Mouse (Mus musculus) retina, postnatal 7 days (tissue): ENCODE measurements around the gene Cmc2.

Experiments
- DNase-seq: peaks from one replicate; pipeline ENCODE4 v3.0.0-alpha.2; 2012; ENCODE audit warnings: low read depth, low spot score

Cmc2 gene

DNA sequence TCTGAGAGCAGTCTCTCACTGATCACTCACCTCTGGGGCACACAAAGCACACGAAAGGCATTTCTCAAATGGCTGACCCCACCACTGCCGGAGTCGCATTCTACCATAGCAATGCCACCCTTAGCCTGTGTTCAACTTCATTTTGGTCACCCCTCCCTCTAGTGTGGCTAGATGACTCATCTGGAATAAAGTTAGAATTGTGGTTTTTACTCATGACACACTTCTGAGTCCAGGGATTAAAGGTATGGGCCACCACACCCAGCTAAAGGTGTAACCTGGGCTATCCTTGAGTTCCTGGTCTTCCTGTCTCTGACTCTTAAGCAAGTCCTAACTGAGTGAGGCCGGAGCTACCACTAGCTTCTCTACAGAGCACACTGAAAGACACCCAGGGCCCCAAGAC is 15.4 kb downstream of the Cmc2 start:
- DNase-seq: no peak

DNA sequence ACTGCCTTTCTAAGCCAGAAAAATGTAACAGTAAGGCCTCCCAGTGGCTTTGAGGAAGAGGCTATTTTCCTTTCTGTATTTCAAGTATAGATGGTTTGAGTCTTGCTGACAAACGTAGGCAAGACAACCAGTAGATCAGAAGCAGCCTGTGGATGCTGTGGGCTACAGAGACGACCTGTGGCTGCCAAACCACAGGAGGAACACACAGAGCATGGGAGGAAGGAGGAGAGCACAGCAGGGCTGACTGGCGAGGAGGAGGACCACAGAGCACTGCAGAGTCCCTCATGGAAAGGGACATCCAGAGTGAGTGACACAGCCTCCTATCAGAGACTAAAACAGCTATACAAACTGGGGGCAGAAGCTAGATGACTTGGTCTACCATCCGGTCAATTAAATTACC is 16.0 kb downstream of the Cmc2 start:
- no peak for DNase-seq

DNA sequence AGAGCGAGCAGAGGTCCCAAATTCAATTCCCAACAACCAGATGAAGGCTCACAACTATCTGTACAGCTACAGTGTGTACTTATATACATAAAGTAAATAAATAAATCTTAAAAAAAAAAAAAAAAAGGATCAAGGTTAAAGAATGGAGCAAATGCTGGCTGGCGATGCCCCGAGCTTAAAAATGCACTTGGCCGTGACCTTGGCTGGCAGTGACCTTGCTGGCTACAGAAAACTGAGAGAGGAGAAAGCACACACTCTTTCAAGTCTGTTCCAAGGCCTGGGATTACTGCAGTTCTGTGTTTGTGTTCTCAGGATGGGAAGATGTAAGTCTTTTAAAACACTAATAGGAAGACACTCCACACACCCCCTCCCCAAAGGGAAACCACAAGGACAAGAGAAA is 16.5 kb downstream of the Cmc2 start:
- no peak for DNase-seq

DNA sequence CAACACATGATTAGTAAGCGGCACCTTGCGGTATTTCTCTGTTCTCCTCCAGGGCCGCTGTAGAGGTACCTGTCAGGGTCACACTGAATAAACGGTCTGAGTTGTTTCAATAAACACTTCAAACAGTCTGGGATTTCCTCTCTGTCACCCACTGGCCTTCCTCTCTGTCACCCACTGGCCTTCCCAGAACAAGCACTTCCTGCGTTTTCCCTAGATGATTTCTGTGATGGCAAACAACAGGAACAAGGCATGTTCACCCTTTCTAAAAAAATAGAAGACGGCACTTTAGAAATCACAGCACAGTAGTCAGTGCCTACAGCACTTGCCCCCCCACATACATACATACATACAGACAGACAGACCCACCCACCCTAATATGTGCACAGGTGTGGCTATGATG is 25.7 kb downstream of the Cmc2 start:
- no peak for DNase-seq

DNA sequence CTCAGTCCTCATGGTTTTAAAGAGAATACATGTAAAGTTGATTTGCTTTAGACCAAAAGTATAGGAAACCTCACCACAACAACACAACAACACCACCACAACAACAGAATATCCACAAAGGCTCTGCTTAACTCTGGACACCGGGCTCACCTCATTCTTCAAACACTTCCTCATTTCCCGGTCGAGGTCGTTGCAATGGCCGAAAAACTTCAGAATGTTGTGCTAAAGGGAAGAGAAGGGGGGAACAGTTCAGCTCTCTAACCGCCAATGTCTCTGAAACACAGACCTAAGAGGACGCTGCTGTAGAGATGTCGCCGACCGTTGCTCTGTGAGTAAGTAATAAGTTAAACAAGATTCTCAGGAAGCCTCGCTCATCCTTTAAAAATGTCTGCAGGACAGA is 27.3 kb downstream of the Cmc2 start:
- no peak for DNase-seq

DNA sequence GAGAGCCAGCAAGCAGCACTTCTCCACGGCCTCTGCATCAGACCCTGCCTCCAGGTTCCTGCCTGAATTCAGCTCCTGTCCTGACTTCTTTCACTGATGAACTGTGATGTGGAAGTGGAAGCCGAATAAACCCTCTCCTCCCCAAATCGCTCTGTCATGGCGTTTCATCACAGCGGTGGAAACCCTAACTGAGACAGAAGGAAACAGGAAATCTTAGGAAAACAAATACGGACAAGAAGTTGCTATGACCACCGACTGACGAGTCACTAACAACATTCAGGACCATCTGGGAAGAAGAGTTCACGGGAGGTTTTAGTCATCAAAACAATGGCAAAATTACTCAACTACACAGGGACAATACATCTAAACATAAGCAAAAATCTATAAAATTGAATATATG is 28.6 kb downstream of the Cmc2 start:
- DNase-seq: no peak

DNA sequence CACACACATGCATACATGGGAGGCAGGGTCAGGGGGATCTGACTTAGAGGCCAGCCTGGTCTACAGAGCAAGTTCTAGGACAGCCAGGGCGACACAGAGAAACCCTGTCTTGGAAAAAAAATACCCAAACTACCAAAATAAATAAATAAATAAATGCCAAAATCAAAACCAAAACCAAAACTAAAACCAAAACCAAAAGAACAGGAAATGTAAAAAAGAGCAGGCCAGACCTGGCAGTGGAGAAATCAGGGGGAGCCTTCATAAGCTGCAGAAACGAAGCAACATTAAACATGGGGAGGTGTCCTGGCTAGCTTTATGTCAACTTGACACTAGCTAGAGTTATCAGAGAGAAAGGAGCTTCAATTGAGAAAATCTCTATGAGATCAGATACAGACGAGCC is 29.1 kb downstream of the Cmc2 start:
- no peak for DNase-seq

DNA sequence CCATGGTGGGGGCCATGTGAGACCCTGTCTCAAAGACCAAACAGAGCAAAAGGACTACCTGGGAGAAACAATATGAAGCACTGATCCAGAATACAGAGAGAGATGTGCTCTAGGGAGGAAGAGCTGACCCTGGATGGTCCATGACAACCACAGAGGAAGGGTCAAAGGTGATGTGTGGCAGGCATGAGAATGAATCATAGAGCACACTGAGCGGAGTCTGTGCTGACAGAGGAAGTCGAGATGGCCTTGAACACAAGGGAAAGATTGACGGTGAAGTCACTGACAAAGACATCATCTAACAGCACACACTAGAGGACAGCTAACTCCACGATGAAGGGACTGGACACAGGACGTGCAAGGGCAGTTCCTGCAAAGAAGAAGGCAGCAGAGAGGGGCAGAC is 29.8 kb downstream of the Cmc2 start:
- DNase-seq: no peak

DNA sequence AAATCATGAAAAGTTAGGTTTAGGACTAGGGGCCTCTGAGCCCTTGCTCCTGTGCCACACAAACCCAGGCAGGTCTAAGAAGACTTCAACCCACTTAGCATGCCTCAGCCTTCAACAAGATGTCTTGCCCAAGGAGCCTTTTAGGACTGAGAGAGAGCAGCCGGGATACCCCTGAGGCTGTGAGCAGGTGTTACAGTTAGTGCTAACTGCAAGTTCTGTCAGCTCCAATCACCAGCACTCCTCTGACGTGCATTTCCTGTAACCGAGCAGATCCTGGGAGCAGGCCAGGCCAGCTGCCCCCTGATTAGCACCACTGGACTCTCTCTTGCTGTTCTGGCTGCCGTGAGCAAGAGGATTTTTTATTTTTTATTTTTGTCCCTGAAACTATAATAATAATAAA is 33.4 kb downstream of the Cmc2 start:
- DNase-seq: no peak

DNA sequence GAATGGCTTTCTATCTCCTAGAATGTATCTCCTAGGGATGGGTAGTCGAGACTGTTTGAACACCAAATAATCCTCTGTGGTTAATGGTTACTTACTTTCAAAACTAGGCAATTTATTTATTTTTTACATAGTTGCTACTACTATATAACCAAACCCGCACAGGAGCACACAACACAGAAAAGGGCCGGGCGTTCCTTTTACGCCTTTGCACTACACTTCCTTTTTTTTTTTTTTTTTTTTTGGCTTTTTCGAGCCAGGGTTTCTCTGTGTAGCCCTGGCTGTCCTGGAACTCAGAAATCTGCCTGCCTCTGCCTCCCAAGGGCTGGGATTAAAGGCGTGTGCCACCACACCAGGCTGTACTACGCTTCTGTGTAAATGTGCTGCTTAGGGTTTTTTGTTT is 39.9 kb downstream of the Cmc2 start:
- DNase-seq: no peak

DNA sequence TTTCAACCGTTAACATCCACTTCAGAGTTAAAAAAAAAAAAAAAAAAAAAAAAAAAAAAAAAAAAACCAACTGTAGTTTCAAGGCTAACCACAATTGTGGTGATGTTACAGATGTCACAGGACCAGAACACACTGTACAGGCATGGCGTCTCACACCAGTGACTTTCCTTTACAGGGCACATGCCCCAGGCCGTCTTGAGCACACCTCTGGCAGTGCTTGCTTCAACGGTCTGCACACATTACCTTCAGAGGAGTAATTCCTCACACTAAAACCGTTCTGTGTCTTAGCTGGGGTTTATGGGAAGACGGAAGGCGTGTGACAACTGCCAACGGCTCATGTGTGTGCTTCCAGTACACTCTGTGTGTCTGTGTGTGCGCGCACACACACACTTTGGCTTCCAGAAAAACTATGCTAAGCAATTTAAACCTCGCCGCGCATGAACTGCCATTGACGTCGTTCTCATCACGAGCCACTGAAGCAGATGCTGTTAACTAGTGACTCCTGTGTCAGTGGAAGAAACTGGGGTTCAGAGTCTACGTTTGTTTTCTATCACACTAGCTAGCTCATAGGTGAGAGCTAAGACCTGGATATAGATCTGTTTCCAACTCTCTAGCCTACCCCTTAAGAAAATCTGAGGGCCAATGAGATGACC is 45.3 kb downstream of the Cmc2 start:
- DNase-seq: no peak

DNA sequence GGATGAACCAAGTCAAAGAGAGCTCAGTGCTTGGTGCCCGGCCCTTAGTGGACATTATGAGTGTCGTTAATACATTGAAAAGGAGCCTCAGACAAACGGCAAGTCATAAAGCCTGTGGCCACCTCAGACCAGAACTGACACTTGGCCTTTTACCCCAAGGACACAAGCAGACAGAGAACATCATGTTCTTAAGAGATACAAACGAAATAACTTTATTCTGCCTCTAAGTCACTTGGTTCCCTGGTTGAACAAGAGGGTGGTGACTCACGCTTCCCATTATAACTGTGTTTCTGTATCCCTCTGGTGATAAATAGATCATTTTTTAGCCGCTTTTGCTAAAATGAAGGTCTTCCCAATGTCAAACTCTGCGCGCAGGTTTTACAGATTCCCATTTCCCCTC is 47.3 kb downstream of the Cmc2 start:
- DNase-seq: no peak

DNA sequence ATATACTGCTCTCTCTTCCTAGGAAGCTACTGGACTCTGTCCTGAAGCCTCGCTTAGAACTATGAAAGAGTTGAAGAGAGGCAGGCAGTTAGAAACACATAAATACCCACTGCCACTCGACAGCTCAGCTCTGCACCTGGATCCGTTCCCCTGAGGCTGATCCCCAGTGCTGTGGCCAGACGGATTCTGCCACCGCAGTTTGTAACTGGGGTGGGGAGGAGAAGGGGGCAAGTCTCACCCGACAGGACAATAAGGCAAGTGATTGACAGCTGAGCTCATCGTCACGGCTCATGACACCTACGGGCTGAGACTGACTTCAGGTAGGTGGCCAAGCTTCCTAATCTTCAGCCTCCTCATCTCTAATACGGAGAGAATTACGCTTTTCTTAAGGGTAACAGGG is 47.7 kb downstream of the Cmc2 start:
- DNase-seq: no peak

DNA sequence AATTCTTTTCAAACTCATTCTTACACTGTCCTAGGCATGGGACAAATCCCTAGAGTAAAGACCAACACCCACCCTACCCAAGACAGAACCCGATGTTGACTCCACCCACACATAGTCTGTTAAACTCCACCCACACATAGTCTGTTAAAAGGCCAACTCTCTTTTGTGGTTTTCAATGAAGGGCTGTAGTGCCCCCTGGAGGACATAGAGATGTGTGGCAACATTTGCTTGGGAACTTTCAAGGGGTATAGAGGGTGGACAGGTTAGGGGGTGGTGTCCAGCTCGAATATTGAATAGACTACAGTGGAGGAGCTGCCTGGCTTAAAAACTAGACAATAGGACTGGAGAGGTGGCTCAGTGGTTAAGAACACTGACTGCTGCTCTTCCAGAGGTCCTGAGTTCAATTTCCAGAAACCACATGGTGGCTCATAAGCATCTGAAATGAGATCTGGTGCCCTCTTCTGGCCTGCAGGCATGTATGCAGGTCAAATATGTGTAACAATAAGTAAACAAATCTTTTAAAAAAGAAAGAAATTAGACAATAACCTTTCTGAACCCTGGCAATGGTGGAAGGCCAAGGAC is 48.4 kb downstream of the Cmc2 start:
- DNase-seq: no peak

DNA sequence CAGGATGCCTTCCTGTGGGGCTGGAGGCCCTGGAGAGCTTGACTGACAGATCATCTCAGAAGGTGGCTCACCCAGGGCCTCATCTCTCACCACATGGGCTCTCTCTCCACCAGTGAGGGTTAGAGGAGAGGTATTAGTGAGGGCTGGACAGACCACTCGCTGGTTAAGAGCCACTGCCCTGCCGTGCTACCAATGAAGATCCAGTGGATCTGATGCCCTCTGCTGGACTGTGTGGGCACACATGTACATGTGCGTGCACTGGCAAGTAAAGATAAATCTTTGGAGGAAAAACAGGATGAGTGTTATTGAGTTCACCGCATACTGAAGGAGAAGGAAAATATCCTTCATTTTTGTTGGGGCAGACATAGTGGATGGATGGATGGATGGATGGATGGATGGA is 52.6 kb downstream of the Cmc2 start:
- DNase-seq: no peak

DNA sequence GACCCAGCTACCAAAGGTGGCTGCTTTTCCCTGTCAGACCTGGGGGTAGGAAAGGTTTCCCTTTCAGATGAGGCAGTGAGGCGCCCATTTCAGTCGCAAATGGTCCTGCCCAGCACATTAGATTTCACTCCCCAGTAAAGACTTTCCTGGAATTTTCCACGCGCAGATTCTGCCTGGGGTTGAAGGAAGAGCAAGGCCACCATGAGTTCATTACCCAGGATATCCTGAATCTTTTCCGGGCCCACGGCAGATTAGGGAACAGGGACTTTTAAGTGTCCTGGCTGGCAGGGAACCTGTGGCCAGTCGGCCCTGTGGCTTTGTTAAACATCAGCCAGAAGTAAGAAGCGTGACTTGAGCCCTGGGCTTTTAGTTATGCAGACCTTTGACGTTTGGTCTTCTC is 53.9 kb downstream of the Cmc2 start:
- DNase-seq: no peak

DNA sequence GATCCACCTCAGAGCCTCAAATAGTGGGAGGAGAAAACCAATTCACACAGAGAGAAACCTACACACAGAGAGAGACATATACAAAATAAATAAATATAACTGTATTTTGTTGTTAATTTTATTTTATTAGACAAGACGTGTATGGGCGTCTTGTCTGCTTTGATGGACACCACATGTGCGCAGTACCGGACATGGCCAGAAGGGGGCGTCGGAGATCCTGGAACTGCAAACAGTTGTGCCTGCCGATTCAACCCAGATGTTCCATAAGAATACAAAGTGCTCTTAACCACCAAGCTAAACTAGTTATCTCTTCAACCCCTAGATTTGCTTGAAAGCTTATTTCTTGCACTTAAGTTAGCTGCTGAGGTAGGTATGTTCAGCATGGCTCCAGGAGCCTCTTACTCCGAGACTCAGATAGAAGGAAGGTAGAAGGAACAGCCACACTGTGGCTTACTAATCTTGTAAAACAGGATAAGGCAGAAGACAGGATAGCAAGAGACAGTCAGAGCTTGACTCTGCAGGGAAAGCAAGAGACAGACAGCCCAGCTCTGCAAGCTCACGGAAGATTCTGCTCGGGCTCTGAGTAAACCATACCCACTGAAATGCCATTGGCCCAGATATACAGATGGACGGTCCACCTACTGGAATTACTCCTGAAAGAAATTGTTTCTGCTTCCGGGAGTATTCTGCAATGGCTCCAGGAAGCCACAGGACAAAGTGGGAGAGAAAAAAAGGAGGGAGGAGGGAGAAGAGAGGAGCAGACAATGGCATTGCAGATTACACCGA is 54.9 kb downstream of the Cmc2 start:
- DNase-seq: no peak

DNA sequence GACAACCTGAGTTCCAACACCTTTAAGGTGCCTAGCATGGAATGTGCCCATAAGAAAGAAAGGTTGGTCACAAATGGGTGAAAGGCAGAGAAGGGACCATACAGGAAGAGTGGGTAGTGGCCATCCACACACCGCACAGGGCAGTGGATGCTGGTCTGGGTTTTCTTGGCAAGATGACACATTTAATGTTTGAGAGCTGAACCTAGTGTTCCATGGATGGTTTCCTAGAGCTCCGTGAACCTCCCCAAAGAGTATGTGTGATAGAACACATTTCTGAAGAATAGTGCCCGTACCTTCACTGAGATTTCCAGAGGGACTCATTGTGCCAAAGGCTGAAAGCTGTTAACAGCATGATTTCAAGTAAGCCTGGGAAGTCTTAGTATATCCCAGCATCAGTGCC is 56.7 kb downstream of the Cmc2 start:
- no peak for DNase-seq

DNA sequence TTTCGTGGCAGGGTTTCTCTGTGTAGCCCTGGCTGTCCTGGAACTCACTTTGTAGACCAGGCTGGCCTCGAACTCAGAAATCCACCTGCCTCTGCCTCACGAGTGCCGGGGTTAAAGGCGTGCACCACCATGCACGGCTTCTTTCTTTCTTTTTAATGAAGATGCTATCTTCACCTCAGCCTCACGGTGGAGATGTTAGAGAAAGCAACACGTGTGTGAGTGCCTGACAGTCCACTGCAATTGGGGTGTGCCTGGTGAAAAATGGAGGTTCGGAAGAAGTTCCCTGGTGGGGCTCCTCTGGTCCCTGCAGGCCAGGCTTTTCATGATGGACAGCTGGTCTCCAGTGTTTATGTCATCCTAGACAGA is 57.2 kb downstream of the Cmc2 start:
- DNase-seq: no peak

DNA sequence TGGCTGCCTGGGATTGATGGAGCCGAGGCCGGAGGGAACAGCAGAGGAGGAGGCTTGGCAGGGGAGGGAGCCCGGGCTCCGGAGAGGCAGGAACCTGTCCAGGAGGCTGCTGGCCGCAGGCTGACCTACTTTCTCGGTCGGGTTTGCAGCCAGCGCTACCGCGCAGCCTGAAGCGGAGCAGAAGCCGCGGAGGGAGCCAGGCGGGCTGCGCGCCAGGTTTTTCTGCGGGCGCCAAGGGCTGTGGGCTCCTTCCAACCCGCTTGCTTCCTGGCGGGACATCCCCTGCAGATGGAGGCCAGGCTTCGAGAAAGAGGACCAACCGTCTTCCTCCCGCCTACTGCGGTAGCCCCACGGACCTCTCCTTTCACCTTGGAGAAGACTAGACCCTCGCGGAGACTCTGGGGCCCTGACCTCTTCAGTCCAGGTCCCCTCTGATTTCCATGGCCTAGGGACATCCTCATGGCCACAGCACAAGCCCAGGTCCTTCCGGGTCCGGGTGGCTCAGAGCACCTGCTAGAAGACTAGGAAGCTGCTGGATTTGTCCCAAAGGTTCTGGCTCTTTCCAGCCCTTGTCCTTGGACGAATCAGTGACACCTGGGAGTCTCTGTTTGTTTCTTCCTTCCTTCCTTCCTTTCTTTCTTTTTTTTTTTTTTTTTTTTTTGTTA is 57.8 kb downstream of the Cmc2 start:
- no peak for DNase-seq

DNA sequence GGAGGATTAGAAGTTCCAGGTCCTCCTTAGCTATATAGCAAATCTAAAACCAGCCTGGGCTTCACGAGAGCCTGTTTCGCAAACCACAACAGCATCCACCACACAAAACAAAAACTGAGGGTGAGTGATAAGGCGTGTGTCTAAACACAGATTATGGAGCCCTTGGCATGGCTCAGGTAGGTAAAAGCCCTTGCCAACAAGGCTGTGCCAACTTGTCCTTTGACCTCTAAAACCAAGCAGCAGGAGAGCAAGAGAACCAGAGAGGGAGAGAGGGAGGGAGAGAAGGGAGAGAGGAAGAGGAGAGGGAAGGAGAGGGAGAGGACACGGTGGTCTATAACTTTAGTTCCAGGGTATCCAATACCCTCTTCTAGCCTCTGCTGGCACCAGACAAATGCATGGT is 59.1 kb downstream of the Cmc2 start:
- DNase-seq: no peak

DNA sequence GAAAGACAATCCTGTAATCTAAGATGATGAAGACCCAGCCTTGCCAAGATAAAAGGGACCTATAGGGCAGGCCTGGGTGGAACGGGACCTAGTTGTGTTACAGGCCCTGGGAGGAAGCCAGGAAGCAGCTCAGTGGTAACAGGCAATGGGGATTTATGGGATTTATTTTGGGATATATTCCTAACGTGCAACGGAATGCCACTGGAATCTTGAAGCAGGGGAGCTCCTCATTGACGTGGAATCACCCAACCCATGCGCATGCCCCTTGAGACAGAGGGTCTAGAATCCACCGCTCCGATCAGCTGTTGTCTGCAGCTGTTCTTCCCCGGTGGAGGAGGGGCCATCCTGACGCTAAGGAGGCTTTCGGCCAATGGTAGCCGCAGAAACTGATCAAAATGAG is 69.2 kb downstream of the Cmc2 start:
- DNase-seq: no peak

DNA sequence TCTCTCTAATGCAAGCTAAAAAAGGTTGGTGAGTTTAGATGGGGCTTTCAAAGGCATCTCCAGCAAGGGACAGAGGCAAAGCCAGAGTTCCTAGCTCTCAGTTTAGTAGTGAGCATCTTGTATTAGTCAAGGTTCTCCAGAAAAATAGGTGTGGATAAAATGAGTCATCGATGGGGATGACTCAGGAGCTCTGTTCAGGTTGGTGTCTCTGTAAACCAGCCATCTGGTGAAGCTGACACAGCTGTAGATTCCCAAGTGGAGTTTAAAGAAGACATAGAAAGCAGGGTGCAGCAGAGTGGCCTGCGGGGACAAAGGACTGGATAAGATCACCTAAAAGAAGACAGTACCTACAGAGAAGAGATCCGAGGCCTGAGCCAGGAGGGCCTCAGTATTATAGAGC is 73.2 kb downstream of the Cmc2 start:
- no peak for DNase-seq
